Mouse (Mus musculus): ENCODE data around the gene Saysd1. TPM values are rescaled to one million over a fixed set of nuclear protein-coding genes. Genes with fewer than 3 reads are reported as not detected.

The Saysd1 gene
- polyA plus RNA-seq, 1 experiment from 2014 or later: 12.3 TPM

DNA sequence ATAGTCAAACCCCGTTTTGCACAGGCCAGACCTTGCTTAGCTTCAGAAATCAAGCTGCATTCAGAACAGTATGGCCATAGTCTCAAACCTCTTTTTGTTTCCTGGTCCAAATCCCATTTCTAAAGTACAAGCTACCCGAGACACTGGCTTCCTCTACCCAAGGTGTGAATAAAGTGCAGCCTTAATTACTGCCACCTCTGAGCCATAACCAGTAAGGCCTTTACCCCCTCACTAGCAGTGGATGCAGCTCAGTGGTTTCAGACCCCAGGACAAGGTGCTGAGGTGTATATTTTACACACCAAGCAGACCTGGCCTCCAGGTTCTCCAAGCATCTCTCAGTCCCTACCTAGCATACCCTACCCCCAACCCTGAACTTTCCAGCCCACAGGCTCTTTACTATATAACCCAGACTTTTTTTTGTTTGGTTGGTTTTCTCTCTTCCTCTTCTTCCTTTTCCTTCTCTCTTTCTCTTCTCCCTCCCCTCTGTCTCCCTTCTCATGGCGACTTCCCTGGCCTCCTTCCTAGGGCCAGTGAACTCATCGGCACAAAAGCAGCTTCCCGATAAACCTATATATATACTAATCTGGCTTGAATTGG, 56.3 kb downstream of the Saysd1 start:
- Histone ChIP-seq H3K27ac (peak overlapping the region; percentile 95), H3K4me1 (peaks cover 28% of the 10 kb centered on the region), H3K27me3 (ENCODE audit: low read depth, poor library complexity, severe bottlenecking) (no peaks in the 10 kb centered on the region), H3K9me3 (replicated peaks) (no peaks in the 10 kb centered on the region), H3K4me3 (peak overlapping the region; percentile 65), H3K36me3 (no peaks in the 10 kb centered on the region; the same call in 1 of the 2 replicates)
- 73% methylated on average over 5 of the region's 5 CpGs for WGBS
- no peak for DNase-seq (ENCODE audit: low spot score)

DNA sequence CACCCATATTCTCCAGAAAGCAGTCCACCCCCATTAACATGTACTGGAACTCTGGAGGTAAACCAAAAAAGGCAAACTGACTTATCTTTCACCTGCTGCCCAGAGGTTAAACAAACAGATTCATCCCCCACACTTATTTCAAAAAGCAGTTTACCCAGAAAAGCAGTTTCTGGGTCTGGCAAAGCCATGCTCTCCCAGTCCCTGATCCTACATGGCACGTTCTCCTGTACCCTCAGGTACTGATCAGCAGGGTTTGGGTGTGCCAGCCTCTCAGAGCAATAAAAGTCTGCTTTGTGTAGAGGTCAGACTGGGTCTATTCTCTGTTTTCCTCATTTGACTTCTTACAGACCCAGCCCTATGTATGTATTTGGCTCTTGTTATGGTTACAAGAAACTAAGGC, 57.2 kb downstream of the Saysd1 start:
- DNase-seq (ENCODE audit: low spot score): no peak
- H3K36me3 ChIP-seq: no peaks in the 10 kb centered on the region; the same call in 1 of the 2 replicates
- no peaks in the 10 kb centered on the region for H3K27me3 ChIP-seq (ENCODE audit: low read depth, poor library complexity, severe bottlenecking)
- no peaks in the 10 kb centered on the region for H3K9me3 ChIP-seq (replicated peaks)
- no peak overlapping the region for H3K4me3 ChIP-seq
- WGBS: 85% methylated on average over 1 of the region's 1 CpGs
- H3K27ac ChIP-seq: 0 out of 2 replicates have a peak overlapping the region, but pooled peaks have one; percentile 17
- peaks cover 28% of the 10 kb centered on the region for H3K4me1 ChIP-seq

DNA sequence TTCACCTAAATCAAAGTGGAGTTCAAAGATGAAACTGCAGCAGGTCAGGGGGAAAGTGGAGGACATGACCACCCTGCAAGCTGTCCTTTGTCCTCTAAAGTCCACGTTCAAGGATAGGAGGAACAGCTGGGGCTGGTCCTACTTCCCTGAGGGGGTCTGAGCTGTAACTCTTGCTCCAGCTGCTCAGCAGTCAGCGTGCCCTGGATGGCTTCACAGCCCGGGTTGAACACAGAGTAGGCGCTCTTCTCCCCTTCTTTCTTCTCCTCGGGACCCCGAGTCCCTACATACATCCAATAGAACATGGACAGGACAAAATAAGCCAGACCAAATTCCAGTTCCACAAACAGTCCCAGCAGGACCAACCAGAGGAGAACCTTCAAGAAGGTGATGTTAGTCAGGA, 61.2 kb downstream of the Saysd1 start:
- Histone ChIP-seq H3K27me3 (ENCODE audit: low read depth, poor library complexity, severe bottlenecking) (no peaks in the 10 kb centered on the region), H3K9me3 (replicated peaks) (no peaks in the 10 kb centered on the region), H3K36me3 (no peaks in the 10 kb centered on the region; the same call in 1 of the 2 replicates), H3K4me3 (no peak overlapping the region), H3K27ac (no peak overlapping the region), H3K4me1 (peaks cover 15% of the 10 kb centered on the region)
- DNase-seq (ENCODE audit: low spot score): no peak
- 84% methylated on average over 6 of the region's 6 CpGs for WGBS

DNA sequence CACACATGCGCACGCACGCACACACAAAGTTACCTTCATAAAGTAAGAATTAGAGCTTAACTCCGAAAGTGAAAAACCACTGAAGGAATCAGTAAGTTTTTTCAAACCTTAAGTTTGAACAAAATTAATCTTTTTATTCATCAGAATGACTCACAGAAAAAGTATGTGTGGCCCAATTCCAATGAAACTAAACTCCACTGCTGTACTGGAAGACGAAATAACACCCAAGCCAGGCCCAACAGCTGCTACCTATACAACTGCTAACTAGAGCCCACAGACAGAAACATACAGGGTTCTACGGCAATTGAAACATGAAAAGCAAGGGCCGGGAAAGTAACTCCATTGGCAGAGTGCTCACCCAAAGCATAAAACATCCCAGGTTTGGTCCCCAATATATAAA, 62.8 kb downstream of the Saysd1 start:
- WGBS: 92% methylated on average over 7 of the region's 7 CpGs
- H3K36me3 ChIP-seq: no peaks in the 10 kb centered on the region; the same call in 1 of the 2 replicates
- no peaks in the 10 kb centered on the region for H3K9me3 ChIP-seq (replicated peaks)
- no peak overlapping the region for H3K27ac ChIP-seq
- DNase-seq (ENCODE audit: low spot score): no peak
- no peak overlapping the region for H3K4me3 ChIP-seq
- no peaks in the 10 kb centered on the region for H3K27me3 ChIP-seq (ENCODE audit: low read depth, poor library complexity, severe bottlenecking)
- H3K4me1 ChIP-seq: no peaks in the 10 kb centered on the region

DNA sequence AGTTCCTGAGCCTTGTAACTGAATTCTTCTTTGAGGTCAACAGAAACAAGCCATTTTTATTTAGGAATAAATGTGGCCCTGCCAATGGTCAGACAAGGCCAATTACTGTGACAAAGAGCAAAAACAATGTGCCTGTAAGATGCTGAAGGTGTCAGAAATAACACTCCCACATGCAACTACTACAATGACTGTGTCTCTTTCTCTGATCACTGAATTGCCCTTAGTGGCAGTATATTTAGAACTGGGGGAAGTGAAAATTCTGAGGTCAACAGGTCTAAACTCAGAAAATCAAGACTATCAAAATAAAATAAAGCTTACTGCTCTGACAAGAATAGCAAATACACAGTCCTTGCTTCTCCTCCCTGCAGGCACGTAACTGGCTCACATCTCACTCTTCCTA, 63.6 kb downstream of the Saysd1 start:
- no peak for DNase-seq (ENCODE audit: low spot score)
- H3K36me3 ChIP-seq: no peaks in the 10 kb centered on the region; the same call in 1 of the 2 replicates
- no peaks in the 10 kb centered on the region for H3K4me1 ChIP-seq
- 69% methylated on average over 1 of the region's 1 CpGs for whole genome bisulfite sequencing
- H3K27ac ChIP-seq: no peak overlapping the region
- H3K9me3 ChIP-seq (replicated peaks): no peaks in the 10 kb centered on the region
- no peak overlapping the region for H3K4me3 ChIP-seq
- no peaks in the 10 kb centered on the region for H3K27me3 ChIP-seq (ENCODE audit: low read depth, poor library complexity, severe bottlenecking)

DNA sequence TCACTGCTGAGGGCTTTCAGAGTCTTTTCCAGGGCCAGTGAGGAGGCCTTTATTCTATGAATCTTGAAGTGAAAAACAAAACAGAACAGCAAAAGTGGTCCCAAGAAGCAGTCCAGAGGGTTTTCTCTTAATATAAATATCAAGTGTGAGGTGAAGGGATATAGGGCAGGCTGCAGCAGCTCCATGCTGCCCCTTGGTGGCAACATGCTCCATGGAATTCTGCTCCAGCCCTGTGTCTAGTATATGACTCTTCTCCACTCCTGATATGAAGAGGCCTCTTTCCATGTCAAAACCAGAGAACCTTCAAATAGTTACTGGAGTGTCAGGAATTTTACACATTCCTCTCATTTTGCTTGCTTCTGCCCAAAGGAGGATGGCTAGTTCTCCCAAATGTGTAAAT, 67.7 kb downstream of the Saysd1 start:
- DNase-seq (ENCODE audit: low spot score): no peak
- Histone ChIP-seq H3K4me3 (no peak overlapping the region), H3K36me3 (no peaks in the 10 kb centered on the region), H3K27me3 (ENCODE audit: low read depth, poor library complexity, severe bottlenecking) (no peaks in the 10 kb centered on the region), H3K9me3 (replicated peaks) (no peaks in the 10 kb centered on the region), H3K4me1 (peaks cover 9% of the 10 kb centered on the region), H3K27ac (no peak overlapping the region)

DNA sequence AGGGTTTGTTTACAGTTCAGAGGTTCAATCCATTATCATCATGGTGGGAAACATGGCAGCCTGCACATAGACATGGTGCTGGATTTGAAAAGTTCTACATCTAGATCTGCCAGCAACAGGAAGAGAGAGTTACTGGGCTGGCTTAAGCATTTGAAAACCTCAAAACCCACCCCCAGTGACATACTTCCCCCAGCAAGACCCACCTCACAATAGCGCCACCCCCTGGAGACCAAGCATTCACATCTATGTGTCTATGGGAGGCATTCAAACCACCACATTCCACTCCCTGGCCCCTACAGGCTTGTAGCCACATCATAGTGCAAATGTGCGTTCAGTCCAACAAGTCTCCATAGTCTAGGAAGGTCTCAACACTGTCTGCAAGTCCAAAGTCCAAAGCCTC, 70.0 kb downstream of the Saysd1 start:
- no peak overlapping the region for H3K27ac ChIP-seq

DNA sequence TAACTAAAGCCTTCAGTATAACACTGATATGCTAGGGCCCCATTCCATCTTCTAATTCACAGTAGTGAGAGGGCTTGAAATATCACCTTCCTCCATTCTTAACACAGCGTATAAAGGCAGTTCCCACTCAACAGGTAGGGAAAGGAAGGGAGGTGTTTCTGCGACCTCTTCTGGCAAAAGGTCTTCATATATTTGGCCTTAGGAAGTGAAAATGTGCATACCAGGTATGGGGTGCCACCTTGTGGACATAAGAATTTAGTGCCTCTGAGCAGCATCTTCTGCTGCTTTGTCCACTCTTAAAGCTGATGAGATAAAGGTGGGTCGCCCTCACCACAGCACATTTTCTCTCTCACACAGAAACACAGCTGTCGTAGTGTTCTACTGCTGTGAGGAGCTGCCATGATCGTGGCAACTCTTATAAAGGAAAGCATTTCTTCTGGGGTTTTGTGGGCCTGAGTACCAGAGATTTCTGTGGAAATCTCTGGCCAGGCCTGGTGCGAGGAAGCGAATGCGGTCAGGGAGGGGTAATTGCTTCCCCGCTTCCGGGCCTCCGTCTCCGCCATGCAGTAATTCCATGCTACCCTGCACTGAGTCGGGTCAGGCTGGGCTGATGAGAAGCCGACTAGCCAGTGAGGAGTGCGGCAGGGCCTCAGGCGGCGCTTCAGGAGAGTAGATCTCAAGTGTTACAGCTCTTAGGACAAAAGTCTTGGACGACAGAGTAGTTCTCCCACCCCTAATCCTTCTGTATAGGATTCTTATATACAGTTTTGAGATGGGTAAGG, 70.8 kb downstream of the Saysd1 start:
- Histone ChIP-seq H3K9me3 (replicated peaks) (no peaks in the 10 kb centered on the region), H3K36me3 (no peaks in the 10 kb centered on the region), H3K4me3 (no peak overlapping the region), H3K4me1 (peaks cover 9% of the 10 kb centered on the region), H3K27ac (peak overlapping the region; percentile 70; the same call in 1 of the 2 replicates), H3K27me3 (ENCODE audit: low read depth, poor library complexity, severe bottlenecking) (no peaks in the 10 kb centered on the region)
- DNase-seq (ENCODE audit: low spot score): peak; percentile 69
- WGBS: 37% methylated on average over 18 of the region's 18 CpGs

More for the DNA sequence above, 70.0 kb downstream of the Saysd1 start:
- 95% methylated on average over 2 of the region's 2 CpGs for WGBS
- Histone ChIP-seq H3K27me3 (ENCODE audit: low read depth, poor library complexity, severe bottlenecking) (no peaks in the 10 kb centered on the region), H3K4me3 (no peak overlapping the region), H3K9me3 (replicated peaks) (no peaks in the 10 kb centered on the region), H3K36me3 (no peaks in the 10 kb centered on the region), H3K4me1 (peaks cover 9% of the 10 kb centered on the region)
- no peak for DNase-seq (ENCODE audit: low spot score)

DNA sequence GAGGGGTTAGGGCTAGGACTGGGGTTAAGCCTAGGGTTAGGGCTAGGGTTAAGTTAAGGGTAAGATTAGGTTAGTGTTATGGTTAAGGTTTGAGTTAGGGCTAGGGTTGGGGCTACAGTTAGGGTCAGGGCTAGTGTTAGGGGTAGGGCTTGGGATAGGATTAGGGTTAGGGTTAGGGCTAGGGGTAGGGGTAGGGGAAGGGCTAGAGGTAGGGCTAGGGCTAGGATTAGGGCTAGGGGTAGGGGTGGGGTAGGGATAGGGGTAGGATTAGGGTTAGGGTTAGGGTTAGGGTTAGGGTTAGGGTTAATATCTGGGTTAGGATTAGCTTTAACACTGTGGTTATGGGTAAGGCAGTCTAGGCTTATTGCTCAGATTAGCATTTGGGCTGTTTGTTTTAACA, 73.6 kb downstream of the Saysd1 start:
- Histone ChIP-seq H3K4me1 (peaks cover 9% of the 10 kb centered on the region), H3K4me3 (no peak overlapping the region), H3K9me3 (replicated peaks) (no peaks in the 10 kb centered on the region), H3K27ac (no peak overlapping the region), H3K27me3 (ENCODE audit: low read depth, poor library complexity, severe bottlenecking) (no peaks in the 10 kb centered on the region), H3K36me3 (no peaks in the 10 kb centered on the region)
- peak; percentile 8 for DNase-seq (ENCODE audit: low spot score)

DNA sequence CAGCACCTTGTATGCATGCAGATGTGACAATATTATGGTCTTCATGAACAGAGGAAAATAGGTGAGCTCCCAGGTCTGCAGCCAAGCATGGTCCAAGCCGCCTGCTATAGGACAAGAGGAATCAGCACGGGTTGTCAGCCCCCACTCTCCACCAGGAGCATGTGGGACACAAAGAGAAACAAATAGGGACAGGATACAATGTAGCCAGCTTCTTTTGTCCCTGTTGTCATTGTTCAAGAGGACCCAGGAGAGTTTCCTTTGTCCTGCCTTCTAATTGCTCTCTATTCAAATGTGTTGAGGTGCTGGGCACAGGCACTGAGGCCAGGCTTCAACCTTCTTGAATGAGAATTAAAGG, 89.9 kb downstream of the Saysd1 start:
- DNase-seq (ENCODE audit: low spot score): no peak
- Histone ChIP-seq H3K36me3 (no peaks in the 10 kb centered on the region), H3K27ac (no peak overlapping the region), H3K4me1 (peaks cover 4% of the 10 kb centered on the region; the same call in 1 of the 2 replicates), H3K4me3 (no peak overlapping the region), H3K27me3 (ENCODE audit: low read depth, poor library complexity, severe bottlenecking) (no peaks in the 10 kb centered on the region), H3K9me3 (replicated peaks) (no peaks in the 10 kb centered on the region)
- WGBS: 55% methylated on average over 2 of the region's 2 CpGs

DNA sequence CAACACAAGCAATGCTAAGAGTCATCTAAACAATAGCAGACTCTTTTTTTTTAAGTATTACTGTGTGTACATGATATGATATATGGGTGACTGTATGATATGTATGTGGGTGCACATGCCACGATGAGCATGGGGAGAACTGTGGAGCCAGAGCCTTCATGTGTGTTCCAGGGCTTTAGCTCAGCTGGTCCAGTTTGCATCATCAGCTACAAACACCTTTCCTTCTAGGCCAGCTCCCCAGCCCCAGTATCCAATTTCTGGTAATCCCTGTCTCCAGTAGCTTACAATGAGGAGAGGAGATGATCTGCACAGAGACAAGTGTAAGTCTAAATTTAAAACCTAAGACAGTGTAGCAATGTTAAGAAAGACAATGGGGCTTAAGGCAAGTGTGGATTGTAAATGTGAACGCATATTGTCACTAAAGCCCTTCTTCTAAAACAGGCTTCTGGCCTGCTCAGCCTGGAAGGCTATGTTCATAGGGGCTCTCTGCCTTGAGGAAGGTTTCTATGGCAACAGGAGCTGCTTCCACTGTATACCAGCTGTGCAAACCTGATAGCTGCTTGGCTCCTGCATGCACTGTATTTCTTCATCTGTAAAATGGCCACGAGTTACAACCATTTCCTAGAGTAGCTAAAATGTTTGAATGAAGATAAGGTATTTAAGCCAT, 90.4 kb downstream of the Saysd1 start:
- H3K27ac ChIP-seq: no peak overlapping the region
- no peak for DNase-seq (ENCODE audit: low spot score)
- H3K36me3 ChIP-seq: no peaks in the 10 kb centered on the region
- no peak overlapping the region for H3K4me3 ChIP-seq
- H3K4me1 ChIP-seq: peaks cover 4% of the 10 kb centered on the region; the same call in 1 of the 2 replicates
- WGBS: 58% methylated on average over 3 of the region's 3 CpGs
- H3K27me3 ChIP-seq (ENCODE audit: low read depth, poor library complexity, severe bottlenecking): no peaks in the 10 kb centered on the region
- H3K9me3 ChIP-seq (replicated peaks): no peaks in the 10 kb centered on the region

DNA sequence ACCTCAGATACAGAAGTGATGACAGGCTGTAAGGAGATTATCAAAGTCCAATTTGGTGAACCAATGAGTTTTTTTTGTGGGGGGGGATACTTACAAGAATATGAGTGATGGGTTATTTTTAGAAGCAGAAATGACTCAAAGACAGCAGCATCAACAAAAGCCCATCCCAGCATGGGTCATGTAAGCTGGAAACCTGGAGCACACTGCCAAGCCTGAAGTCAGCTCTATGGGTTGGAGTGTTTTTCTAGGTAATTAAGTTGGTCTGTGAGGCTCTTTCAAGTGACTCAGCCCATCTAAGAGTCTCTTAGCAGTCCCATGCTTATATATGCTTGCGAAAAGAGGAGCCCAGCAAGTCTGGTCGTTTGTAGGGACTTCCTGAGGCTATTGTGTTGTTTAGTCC, 91.0 kb downstream of the Saysd1 start:
- WGBS: 77% methylated on average over 2 of the region's 2 CpGs
- DNase-seq (ENCODE audit: low spot score): no peak
- H3K36me3 ChIP-seq: no peaks in the 10 kb centered on the region
- H3K9me3 ChIP-seq (replicated peaks): no peaks in the 10 kb centered on the region
- H3K27ac ChIP-seq: no peak overlapping the region
- H3K4me1 ChIP-seq: peaks cover 4% of the 10 kb centered on the region; the same call in 1 of the 2 replicates
- no peaks in the 10 kb centered on the region for H3K27me3 ChIP-seq (ENCODE audit: low read depth, poor library complexity, severe bottlenecking)
- no peak overlapping the region for H3K4me3 ChIP-seq

DNA sequence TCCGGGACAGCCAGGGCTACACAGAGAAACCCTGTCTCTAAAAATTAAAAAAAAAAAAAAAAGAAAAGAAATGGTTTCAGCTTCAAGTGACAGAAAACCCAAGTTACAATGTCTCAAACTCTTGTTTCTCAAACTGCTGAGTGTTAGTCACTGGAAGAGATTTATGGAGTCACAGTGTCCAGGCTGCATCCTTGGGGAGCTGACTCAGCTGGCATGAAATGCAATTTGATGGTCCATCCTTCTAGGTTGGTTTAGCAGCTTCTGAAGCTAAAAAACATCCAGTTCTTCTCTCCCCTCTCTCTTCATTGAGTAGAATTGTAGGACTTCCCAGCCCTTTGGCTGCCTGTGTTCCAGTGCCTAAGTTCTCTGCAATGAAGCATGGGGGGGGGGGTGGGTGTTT, 94.3 kb downstream of the Saysd1 start:
- H3K4me1 ChIP-seq: no peaks in the 10 kb centered on the region
- DNase-seq (ENCODE audit: low spot score): no peak
- WGBS: 91% methylated on average over 1 of the region's 1 CpGs
- H3K9me3 ChIP-seq (replicated peaks): no peaks in the 10 kb centered on the region
- no peaks in the 10 kb centered on the region for H3K36me3 ChIP-seq
- no peaks in the 10 kb centered on the region for H3K27me3 ChIP-seq (ENCODE audit: low read depth, poor library complexity, severe bottlenecking)
- H3K4me3 ChIP-seq: no peak overlapping the region
- no peak overlapping the region for H3K27ac ChIP-seq
